Mouse (Mus musculus) layer of hippocampus, adult 9-11 months (tissue): ENCODE data around the gene Col4a3.

Source experiments
- DNase-seq: peaks from one replicate; pipeline ENCODE4 v3.0.0; 2022

Col4a3 gene

GRCm38 (mm10) chr1:82586713-82587399, at the start of gene Col4a3, which contains the start of gene Col4a4:
Gene Col4a3 (plus strand): TSS chr1:82586921.
Gene Col4a4 (minus strand): TSS chr1:82586849.
- no peak for DNase-seq

- no peak for DNase-seq
Measured at GRCm38 (mm10) chr1:82537848-82538247, 48.9 kb upstream of the Col4a3 start.

DNA sequence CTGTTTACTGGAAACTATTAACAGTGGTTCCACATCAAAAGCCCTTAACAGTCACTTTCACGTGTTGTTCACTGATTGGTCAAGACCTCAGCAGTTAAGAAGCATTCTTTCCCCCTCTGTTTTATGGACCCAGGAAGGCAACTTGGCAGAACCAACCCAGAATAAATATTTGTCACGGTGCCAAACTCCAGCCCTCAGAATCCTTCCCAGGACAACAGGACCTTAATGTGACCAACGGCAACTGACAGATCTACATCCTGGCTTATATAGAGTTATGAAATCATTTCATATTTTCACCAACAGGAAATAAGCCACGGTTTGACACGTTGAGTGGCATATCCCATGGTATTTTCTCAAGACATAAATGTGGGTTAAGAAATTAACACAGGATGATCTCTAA, 46.7 kb upstream of the Col4a3 start:
- DNase-seq: no peak

DNA sequence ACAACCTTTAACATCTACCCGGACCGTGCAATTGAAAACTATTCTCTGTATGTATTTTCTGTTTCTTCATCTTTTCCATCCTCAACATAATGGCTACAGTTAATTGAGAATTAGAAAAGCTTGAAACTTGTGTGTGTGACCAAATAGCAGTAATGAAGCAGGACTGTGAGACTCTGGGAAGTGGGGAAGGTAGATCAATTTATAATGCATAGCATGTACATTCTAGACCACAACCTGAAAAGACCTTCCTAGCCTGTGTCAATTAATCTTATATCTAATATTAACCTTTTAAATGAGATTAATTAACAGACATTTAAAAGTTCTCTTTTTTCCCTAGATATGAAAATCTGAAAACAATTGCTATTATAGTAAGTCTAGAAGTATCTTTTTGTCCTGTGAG, 42.8 kb upstream of the Col4a3 start:
- DNase-seq: no peak

DNA sequence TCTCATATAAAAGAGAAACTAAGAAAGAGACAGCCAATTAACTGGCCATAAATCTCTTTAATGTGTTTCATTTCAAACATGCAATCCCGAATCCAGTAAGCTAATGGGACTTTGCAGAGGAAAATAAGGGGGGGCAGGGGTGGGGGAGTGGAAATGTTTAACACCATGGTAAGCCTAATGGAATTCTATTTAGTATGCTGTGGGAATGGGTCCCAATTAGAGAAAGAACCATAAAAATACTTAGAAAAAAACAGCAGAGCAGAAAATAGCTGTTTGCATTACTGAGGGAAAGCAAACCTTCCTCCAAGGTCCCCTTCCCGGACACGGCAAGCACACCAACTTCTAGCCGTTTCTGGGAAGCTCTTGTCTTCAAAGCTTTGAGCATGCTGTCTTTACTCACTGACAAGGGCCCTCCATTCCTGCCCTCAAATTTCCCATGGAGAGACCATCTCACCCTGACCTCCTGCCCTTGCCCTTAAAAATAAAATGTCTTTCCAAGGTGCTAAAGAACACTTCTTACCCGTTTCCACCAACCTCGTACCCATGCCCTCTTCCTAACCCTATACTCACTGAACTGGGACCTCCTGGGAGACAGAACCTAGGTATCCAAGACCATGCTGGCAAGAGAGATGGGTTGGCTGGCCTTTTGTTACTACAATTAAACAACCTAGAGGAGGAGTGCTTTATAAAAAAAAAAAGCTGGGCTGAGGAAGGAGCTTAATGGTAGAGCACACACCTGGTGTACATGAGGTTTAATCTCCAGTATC, 42.1 kb upstream of the Col4a3 start:
- no peak for DNase-seq

- no peak for DNase-seq
Measured at GRCm38 (mm10) chr1:82545199-82545960, 41.3 kb upstream of the Col4a3 start.

DNA sequence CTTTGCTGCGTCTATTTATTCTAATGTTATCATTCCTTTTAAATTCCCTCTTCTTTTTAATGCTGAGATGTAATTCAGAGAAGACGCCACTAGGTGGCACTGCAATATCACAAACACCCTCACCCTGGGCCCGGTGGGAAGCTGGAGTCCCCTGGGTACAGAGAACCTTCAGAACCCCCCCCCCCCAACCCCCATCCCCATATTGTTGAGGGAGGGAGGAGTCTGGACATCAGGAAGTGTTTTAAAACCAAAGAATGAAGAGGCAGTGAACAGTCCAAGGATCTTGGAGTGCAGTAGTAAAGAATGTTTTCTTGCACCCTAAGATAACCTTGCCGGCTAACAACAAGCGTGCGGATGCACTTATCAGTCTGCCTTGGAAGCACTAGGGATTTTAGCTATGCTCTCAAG, 32.3 kb upstream of the Col4a3 start:
- DNase-seq: no peak

DNA sequence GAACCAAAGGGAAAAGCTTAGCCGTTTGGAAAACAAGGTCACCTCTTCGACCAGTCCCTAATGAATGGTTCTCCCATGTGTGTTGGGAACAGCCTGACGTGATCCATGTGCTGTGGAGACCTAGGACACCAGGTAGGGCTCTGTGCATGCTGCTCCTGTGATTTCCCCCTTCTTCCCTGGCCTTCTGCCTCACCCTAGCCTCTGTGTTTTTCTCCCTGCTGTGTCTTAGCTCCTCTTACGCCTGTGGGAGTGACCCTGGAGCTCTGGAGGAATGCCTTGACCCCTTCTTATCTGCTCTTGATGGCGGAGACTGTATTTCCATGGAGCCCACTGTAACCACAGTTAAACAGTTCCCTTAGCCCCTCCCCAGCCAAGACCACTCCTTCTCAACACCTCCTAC, 31.8 kb upstream of the Col4a3 start:
- no peak for DNase-seq

GRCm38 (mm10) chr1:82560223-82560622, 26.5 kb upstream of the Col4a3 start:
- DNase-seq: no peak

GRCm38 (mm10) chr1:82569405-82569804, 17.3 kb upstream of the Col4a3 start:
- DNase-seq: no peak

- DNase-seq: no peak
Measured at GRCm38 (mm10) chr1:82571758-82572157, 15.0 kb upstream of the Col4a3 start.

GRCm38 (mm10) chr1:82575681-82576080, 11.0 kb upstream of the Col4a3 start:
- DNase-seq: no peak

GRCm38 (mm10) chr1:82576182-82576581, 10.5 kb upstream of the Col4a3 start:
- DNase-seq: no peak

DNA sequence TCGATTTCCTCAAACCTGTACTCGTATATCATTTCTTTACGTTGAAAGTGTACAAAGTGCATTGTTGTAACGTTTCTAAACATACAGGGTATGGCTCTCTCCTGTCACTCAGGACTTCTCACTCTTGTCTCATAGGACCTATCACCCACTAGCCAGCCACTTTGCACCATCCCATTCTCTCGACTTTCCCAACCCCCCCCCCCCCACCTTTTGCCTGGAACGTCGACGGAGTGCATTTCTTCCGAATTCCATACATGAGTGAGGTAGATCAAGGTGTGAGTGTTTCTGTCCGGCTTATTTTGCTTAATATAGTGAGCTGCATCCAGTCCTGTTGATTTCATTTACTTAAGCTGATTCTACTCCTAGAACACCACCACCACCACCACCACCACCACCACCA, 9.4 kb upstream of the Col4a3 start:
- no peak for DNase-seq

- DNase-seq: no peak
Measured at GRCm38 (mm10) chr1:82577915-82578314, 8.8 kb upstream of the Col4a3 start.

DNA sequence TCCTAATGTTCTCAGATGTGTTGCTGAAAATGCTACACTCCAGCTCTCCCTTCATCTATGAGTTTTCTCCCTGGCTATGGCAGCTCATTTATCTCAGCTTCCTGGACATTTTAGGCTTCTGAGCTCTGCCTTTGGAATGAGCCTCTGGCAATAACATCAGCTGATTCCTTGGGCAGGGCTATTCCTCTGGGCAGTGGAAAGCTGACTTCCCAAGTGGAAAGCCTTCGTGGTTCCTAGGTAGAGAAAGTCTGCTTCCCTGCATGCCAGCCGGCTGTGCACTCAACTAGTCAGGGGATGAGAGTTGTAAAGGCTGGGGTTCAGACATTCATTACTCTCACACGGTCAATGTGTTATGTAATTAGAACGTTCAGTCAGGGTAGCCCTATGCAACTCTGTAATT, 8.4 kb upstream of the Col4a3 start:
- no peak for DNase-seq

DNA sequence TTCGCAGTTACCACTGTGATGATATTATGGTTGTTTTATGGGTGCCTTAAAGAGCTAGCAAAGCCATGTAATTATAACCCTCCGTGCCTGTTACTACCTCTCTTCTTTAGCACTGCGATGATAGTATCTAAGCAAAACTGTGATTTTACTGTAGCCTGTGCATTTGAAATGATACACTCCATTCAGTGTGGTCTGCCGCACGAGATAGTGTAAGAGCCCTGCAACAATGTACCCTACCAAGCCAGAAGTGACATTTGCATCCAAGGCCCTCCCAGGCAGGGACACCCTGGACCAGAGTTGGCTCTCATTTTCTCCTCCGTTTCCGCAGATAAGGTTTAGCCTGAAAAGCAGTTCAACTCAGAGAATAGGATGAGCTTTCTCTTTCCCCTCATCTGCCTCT, 740 bp upstream of the Col4a3 start:
- DNase-seq: no peak

- DNase-seq: no peak
Measured at GRCm38 (mm10) chr1:82590266-82590665, 3.5 kb downstream of the Col4a3 start.

- DNase-seq: no peak
Measured at GRCm38 (mm10) chr1:82596864-82597596, 10.3 kb downstream of the Col4a3 start.

DNA sequence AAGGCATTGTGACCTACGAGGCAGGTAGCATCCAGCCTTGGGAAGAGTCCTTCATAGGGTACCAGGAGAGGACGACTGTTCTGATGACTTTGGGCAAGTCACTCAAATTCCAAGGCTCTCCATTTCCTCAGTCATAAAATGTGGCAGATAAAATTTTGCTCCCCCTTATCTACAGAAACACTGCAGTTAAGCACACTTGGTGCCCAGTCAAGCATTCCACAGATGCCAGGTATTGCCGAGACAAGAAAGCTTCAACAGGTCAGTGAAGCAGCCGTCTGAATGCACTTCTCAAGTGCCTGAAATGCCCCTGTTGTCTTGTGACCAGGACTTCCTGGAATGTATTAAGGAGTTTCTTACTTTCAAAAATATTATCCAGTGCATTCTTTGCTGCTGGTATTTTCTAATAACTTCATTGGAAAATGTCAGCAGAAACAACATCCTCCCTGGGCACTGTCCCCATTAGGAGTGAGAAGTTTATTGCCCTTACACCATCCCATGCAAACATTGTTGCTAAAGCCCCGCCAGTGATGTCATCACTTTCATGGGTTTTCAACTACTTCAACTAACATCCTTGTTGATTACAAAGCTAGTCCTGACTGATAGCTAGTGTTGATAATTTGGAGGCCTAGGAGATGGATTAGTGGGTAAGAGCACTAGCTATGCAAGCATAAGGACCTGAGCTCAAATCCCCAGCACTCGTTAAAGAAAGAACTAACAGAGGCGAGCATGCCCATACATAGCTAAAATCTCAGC, 16.7 kb downstream of the Col4a3 start:
- no peak for DNase-seq

- no peak for DNase-seq
Measured at GRCm38 (mm10) chr1:82605347-82605746, 18.6 kb downstream of the Col4a3 start.

DNA sequence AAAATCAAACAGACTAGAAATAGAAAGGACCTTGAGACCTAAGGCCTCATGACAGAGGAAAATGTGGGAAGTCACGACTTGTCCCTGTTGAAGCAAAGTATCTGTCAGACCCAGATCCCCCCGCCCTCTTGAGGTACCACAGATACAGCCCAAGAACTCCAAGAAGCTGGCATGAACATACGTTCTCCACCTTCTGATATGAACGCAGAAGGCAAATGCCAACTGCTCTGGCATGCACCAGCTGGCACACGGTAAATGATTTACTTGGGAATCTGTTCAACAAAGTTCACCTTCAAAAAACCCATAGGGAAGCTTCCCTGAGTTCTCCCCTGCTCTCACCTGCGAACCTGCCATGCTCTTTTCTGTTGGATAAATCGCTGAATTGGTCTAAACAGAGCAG, 19.1 kb downstream of the Col4a3 start:
- DNase-seq: no peak
